Mouse (Mus musculus) c-Kit-positive CD71-positive TER-119-positive erythroid progenitor cells, embryonic 14.5 days (primary cell): ENCODE data around the gene Fam83g.
A peak's percentile ranks its signal among the peaks of the same experiment; 100 is the strongest.
"Not testable (repeated sequence)": the region's sequence is repeated elsewhere in the genome, so short reads cannot be mapped to it uniquely, and the experiment has no call there.

Experiments
- DNase-seq: peaks from one replicate; pipeline ENCODE4 v3.0.0-alpha.2; 2013; ENCODE audit warnings: low spot score

Fam83g gene

GRCm38 (mm10) chr11:61683907-61684731, at the start of gene Fam83g:
Gene Fam83g (plus strand): TSS chr11:61684091.
- DNase-seq, result peak; percentile 79

DNA sequence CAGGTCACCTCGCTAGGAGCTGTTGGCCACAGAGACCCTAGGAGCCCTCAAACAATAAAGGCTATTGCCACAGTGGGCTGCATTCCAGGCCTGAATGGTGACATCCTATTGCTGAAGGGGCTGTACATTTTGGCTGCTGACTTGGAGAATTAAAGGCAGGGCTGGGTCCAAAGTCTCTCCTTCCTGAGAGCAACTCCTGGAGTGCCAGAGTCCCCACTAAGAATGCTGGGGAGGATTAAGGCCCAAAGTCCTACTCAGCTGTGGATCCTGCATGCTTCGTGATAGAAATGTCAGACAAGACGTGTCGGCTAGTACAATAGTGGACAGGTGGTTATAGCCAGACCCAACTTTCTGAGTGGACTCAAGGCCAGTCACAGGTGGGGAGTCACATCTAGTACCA, 47.6 kb upstream of the Fam83g start:
- DNase-seq, result not testable (repeated sequence)

- no peak for DNase-seq
Measured at GRCm38 (mm10) chr11:61637413-61637812, 46.5 kb upstream of the Fam83g start.

- DNase-seq, result no peak
Measured at GRCm38 (mm10) chr11:61637856-61638255, 46.0 kb upstream of the Fam83g start.

- DNase-seq, result no peak
Measured at GRCm38 (mm10) chr11:61638764-61639536, 44.9 kb upstream of the Fam83g start.

- DNase-seq, result no peak
Measured at GRCm38 (mm10) chr11:61639601-61640177, 44.2 kb upstream of the Fam83g start.

DNA sequence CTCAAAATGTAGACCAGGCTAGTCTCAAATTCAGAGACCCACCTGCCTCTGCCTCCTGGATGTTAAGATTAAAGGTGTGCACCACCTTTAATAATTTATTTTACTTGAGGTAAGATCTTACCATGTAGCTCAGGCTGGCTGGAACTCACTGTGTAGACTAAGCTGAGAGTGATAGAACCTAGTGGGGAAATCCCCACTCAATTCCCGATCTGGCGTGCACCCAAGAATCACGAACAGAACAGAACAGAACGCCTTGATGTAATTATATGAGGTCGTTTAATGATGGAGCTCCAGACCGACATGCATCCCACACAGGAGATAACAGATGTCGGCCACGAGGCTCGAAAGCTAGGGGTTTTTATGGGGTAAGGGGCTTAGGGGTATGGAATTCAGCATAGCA, 43.3 kb upstream of the Fam83g start:
- not testable (repeated sequence) for DNase-seq

DNA sequence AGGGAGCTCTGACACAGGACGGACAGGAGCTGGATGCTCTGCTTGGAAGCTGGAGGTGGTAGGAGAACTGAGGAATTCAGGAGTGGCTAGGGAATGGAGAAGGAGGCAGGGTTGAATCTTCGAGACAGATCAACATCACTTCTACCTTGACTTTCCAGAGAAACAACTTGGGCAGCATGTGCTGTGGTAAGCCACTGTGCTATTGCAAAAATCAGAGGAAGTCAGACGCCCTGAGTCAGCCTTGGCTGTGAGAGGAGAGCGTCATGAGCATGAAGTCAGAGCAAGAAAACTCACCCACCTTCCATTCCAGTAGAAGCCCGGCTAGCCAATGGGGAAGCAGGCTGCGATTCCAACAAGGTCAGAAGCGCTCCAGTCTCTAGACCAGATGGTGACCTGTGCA, 41.8 kb upstream of the Fam83g start:
- no peak for DNase-seq

DNA sequence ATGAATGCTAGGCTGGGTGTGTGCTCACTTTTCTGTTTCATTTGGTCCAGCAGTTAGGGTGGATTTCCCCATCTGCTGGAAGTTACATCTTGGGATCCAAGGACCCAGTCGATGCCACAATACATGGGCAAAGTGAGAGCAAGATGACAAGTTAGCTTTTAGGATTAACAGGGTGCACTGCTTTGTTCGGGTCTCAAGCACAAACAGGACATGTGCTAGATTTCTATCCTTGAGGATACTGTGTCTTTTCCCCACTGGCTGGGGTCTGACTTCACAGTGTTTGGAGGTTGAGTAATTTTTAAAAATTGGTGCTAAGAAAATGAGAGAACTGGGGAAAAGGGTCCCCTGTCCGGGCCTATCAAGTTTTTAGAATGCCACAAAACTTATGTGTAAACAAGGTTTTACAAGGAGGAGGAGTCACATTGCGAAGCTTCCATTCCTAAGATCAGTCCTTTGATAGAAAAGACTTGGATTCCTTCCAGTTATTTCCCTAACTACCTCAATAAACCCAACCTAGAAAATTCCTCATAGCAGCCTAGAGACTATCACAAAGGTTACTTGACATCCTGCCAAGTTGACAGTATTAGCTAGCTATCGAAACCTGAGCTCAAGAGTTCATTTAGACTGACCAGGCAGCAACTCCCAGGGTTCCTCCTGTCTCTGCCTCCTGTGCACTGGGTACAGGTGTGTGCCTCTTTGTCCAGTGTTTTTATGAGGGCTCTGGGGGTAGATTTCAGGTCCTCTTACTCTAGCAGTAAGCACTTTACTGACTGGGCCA, 40.5 kb upstream of the Fam83g start:
- DNase-seq, result no peak

GRCm38 (mm10) chr11:61644576-61645326, 39.1 kb upstream of the Fam83g start:
- no peak for DNase-seq

DNA sequence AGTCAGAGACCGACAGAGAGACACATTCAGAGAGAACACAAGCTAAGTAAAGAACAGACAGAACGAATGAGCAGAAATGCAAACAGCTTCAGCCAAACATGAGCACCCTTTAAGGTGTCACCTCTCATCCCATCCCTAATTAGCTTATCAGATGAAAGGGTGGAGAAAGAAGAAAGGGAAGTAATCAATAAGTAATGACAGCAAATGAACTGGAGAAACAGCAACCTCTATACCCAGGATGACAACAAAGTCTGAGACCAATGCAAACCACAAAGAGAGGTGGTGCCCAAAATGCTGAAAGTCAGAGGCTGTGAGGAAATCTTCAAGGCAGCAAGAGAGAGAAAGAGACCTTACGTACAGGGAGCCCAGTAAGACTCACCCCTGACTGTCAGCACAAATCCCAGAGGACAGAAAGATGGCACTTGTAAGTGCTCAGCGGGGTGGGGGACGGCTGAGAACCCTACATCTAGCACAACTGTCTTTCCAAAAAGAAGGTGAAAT, 38.5 kb upstream of the Fam83g start:
- no peak for DNase-seq

DNA sequence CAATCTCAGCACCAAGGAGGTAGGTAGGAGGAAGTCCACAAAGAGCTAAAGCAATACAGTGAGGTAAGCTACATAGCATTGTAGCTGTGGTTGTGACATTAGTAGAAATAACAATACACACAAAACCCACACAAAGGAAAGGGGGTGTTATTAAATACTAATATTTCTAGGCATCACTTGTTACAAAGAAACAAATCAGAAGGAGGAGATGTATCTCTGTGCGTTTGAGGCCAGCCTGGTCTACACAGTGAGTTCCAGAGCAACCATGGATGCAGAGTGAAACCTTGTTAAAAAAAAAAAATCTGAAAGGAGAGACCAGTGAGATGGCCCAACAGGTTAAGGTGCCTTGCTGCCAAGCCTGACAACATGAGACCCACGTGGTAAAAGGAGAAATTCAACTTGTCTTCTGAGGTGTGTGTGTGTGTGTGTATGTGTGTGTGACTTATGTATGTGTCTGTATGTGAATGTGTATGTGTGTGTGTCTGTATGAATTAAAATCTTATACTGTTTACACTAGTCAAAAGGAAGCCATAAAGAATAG, 37.3 kb upstream of the Fam83g start:
- no peak for DNase-seq

- no peak for DNase-seq
Measured at GRCm38 (mm10) chr11:61647110-61647910, 36.6 kb upstream of the Fam83g start.

DNA sequence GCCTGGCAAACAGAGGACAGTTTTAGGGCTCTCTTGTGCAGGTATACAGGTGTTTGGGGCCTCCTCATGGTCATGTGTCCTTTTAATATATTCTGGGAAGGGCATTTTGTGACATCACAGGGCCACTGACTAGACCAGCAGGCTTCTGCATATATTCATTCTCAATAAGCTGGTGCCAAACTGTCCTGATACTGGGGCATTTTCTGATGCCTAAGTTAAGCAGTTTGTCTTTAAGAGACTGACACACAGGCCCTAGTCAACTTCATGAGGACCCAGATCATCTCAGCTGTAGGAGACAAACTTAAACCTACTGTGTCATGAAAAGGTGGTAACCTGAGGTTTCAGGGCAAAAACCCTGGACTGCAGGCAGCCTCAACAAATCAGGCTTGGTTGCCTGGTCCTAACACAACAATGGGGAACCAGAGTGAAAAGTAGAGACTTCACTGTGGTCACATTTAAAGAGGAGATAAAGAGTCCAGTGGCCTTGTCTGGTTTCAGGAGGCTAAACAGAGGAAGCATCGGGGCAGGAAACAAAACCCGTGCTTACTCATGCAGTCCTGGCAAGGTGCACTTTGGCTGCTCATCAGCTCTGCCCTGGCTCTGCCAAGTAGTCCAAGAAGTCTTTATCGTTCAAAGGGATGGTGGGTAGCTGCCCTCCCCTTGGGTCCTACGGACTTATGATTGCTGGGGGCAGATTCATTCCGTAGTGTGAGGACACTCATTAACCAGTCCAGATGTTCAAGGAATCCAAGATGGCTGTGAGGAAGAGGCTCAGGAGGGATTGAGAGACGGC, 35.7 kb upstream of the Fam83g start:
- no peak for DNase-seq

DNA sequence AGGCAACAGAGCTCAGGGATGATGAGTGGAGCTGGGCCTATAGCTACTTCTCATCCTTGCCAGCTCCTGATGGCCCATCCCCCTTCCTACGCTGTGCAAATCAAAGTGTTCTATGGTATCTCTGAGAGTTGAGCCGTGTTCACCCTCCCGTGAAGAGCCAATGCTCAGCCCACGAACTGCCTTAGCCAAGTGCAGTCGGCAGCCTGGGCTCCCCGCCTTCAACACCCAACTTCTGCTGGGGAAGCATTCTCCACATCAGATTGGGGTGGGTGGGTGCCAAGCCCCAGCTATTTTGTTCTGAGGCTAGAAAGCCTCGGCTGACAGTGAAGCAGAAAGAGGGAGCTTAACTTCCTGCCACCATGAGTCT, 35.2 kb upstream of the Fam83g start:
- no peak for DNase-seq

GRCm38 (mm10) chr11:61649163-61649580, 34.7 kb upstream of the Fam83g start:
- no peak for DNase-seq

DNA sequence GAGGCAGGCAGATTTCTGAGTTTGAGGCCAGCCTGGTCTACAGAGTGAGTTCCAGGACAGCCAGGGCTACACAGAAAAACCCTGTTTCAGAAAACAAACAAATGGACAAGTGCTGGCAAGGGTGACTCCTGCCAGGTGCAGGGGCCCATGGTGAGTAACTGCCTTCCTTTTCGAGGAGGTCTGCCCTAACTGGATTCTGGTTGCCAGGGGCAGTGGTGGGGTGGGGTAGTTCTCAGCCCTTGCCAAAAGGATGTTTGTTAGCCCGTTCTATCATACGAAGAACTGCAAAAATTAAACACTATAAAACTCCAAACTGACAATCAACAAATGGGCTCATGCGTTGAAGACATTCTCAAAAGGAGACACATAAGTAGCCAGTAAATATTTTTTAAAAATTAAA, 34.3 kb upstream of the Fam83g start:
- DNase-seq, result no peak

DNA sequence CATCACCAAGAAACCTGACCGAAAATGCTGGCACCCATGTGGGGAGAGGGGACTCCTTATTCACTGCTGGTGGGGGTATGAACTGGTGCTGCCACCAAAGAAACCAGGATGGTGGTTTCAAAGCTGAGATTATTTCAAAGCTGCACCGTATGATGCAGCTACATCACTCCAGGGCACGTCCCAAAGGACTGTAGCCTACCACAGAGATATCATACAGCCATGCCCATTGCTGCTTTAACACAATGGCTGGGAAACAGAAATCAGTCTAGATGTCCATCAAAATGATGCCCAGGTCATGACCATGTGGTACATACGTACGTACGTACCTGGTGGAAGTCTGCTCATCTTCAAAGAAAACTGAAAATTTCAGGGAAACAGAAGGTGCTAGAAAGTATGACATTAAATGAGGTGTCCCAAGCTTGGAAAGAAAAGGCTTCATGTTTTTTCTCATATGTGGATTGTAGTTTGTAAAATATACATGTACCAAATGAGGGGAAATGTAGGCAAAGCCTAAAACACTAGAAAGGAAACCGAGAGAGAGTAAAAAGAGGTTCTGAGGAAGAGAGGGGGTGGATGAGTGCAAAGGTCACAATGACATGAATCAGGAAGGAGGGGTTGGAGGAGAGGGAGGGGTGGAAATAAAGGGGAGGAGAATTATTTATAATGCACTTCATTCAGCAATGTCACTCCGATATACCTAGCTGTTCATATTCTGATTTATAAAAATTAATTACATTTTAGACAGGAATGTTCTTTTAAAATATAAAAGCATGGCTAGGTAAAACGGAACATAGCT, 33.2 kb upstream of the Fam83g start:
- no peak for DNase-seq
